Mouse (Mus musculus): ENCODE data around the gene Atp6v1g1.

DNA sequence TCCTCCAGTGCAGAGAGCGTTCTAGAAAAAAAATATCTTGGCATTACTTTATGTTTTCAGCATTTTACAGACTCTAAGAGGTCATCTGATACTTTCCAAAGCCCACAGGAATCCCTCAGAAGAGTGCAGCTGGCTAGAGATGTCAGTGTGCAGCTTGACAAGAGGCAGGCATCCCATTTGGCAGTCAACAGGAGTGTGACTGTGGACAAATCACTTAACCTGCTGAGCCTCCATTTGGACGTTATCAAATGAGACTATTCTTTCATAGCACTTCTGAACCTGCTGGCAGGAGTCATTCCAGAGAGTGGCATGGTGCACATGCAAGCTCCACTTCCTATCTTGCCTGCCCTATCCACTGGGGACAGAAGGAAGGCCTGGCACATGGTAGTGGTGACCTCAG is 2.4 kb upstream of the Atp6v1g1 start:
- TF ChIP-seq CTCF (IDR thresholded peaks at IDR 0.05; ENCODE audit: borderline replicate concordance, insufficient read depth, low read depth, low read length) (no peak), POLR2A (IDR thresholded peaks at IDR 0.05; ENCODE audit: borderline replicate concordance, insufficient read depth, low read length) (no peak)

Measured in cerebellum, adult 2 months (tissue).